Mouse (Mus musculus) neural tube, embryonic 14.5 days (tissue): ENCODE data around the gene Eif3d. TPM values are rescaled to one million over a fixed set of nuclear protein-coding genes. Genes with fewer than 3 reads are reported as not detected.

Experiments
- ATAC-seq: fragments of 200-750 bp; cut with Nextera tagmentation; 2 replicates; pipeline ENCODE4 v1.8.0; 2017; ENCODE audit warnings: low read depth, mild to moderate bottlenecking, moderate TSS enrichment, moderate library complexity
- H3K27ac ChIP-seq: fragments of 300-500 bp; sonication (generic); 2 replicates; pipeline ENCODE4 v1.5.1; 2014; ENCODE audit warnings: low read depth, mild to moderate bottlenecking, control low read depth, low read length, moderate library complexity, mixed read lengths
- H3K27me3 ChIP-seq: fragments of 300-500 bp; sonication (generic); 2 replicates; pipeline ENCODE4 v1.6.1; 2014; ENCODE audit warnings: low read length; ENCODE audit not compliant: control insufficient read depth, insufficient read depth
- H3K36me3 ChIP-seq: fragments of 300-500 bp; sonication (generic); 2 replicates; pipeline ENCODE4 v1.6.1; 2014; ENCODE audit warnings: low read length, mixed read lengths; ENCODE audit not compliant: control insufficient read depth, insufficient read depth
- H3K4me1 ChIP-seq: fragments of 300-500 bp; sonication (generic); 2 replicates; pipeline ENCODE4 v1.6.1; 2014; ENCODE audit warnings: low read length; ENCODE audit not compliant: control insufficient read depth, insufficient read depth
- H3K4me2 ChIP-seq: fragments of 300-500 bp; sonication (generic); 2 replicates; pipeline ENCODE4 v1.6.1; 2014; ENCODE audit warnings: mild to moderate bottlenecking, low read depth, low read length, control low read depth
- H3K4me3 ChIP-seq: fragments of 300-500 bp; sonication (generic); 2 replicates; pipeline ENCODE4 v1.5.1; 2014; ENCODE audit warnings: low read depth, low read length, control low read depth, mixed read lengths
- H3K9ac ChIP-seq: fragments of 300-500 bp; sonication (generic); replicated peaks from 2 replicates; pipeline ENCODE4 v1.6.1; 2014; ENCODE audit warnings: low read depth, mild to moderate bottlenecking, control low read depth, low read length, mixed read lengths
- H3K9me3 ChIP-seq: fragments of 300-500 bp; sonication (generic); 2 replicates; pipeline ENCODE4 v1.6.1; 2016; ENCODE audit warnings: low read length; ENCODE audit not compliant: control insufficient read depth
- WGBS: fragments of 180-500 bp; shearing (Covaris S2); extraction: QIAGEN DNeasy Blood & Tissue Kit; methylation state at CpG from one replicate; pipeline ENCODE4 v1.1.7; 2014; 5-methylcytosine and 5-hydroxymethylcytosine counted together
- polyA plus RNA-seq: library from polyadenylated mRNA; unstranded; fragments of >200 nt; fragmentation: Nextera tagmentation; extraction: Ambion mirVana; gene quantifications from 2 replicates; pipeline ENCODE4 v1.2.1, GENCODE M21; 2014

Eif3d gene
- polyA plus RNA-seq, 1 experiment from 2014 or later, result 177 TPM

DNA sequence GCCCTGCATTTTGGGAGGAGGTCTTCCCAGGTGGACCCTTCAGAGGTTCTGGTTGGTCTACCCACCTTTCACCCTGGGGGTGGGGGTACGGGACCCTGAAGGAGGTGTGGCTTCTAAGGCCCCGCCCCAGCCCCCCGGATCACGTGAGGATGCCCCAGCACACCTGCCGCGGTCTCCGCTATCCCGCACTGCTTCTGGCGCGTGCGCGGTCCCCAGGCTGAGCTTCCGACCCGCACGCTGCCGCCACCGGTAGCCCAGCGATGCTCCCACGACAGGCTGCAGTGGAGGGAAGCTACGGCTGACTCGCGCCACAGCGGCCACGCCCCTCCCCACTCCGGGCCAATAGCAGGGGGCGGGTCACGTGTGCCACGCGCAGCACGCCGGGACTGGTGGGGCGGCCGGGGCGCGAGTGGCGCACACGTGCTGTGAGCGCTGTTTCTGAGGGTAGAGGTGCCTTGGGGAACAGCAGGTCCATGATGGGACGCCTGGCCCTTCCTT, 14.2 kb downstream of the Eif3d start, which contains the start of gene Foxred2:
Foxred2 (minus strand) TSS at position 319 of the 498 bp plus-strand sequence.
- H3K4me3 ChIP-seq, result peak within 1 kb of the TSS; percentile 42
- H3K27me3 ChIP-seq, result no peaks in the 10 kb centered on the region
- H3K9ac ChIP-seq, result peak within 1 kb of the TSS; percentile 37
- H3K27ac ChIP-seq, result no peak within 1 kb of the TSS
- peak; percentile 92 for ATAC-seq
- H3K9me3 ChIP-seq, result no peaks in the 10 kb centered on the region
- peaks cover 28% of the 10 kb centered on the region for H3K36me3 ChIP-seq
- WGBS, result under 1% methylated on average over 39 of the region's 39 CpGs
- peak within 1 kb of the TSS; percentile 73 for H3K4me2 ChIP-seq
- H3K4me1 ChIP-seq, result peaks cover 14% of the 10 kb centered on the region

DNA sequence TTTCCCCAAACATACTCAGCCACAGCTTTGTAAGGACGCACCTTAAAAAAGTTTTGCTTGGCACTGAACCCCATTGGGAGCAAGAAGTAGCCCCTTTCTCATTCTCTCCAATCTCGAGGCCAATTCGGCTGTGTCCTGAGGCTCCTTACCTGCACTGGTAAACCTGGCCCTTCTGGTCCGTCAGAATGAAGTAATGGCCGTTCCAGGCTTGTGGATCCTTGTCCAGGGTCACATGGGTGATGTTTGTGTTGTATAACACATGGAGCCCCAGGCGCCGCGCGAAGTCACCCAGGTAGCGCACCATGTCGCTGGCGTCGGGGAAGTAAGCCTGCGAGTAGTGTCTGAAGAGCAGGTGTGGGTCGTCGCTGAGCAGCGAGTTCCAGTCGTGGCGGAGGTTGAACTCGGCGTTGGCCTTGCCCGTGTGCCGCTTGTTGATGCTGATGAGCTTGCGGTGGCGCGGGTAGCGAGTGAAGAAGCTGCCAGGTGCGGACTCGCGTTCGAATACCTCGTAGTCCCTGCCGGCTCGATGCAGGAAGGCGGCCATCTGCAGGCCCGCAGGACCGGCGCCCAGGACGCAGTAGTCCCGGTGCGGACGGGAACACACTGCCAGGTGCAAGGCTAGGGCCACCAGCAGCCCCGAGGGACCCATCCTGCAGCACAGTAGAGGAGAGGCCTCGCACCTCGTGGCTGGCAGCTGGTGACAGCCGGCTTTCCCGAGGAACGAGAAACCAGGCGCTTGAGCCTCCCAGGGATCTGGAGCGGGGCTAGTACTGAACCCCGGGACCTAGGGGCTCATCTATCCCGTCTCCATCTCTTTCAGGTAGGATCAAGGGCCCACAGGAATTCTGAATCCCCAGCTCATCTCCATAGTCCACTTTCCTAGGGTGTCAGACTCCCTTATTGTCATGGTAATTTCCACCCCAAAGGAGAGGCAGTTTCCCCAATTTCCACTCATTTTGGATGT, 14.9 kb downstream of the Eif3d start:
- WGBS, result 7% methylated on average over 52 of the region's 52 CpGs
- peak overlapping the region; percentile 37 for H3K9ac ChIP-seq
- H3K4me2 ChIP-seq, result peak overlapping the region; percentile 73
- H3K9me3 ChIP-seq, result no peaks in the 10 kb centered on the region
- peaks cover 21% of the 10 kb centered on the region for H3K36me3 ChIP-seq
- no peaks in the 10 kb centered on the region for H3K27me3 ChIP-seq
- peak overlapping the region; percentile 42 for H3K4me3 ChIP-seq
- no peak overlapping the region for H3K27ac ChIP-seq
- ATAC-seq, result peak; percentile 57
- peaks cover 14% of the 10 kb centered on the region for H3K4me1 ChIP-seq

DNA sequence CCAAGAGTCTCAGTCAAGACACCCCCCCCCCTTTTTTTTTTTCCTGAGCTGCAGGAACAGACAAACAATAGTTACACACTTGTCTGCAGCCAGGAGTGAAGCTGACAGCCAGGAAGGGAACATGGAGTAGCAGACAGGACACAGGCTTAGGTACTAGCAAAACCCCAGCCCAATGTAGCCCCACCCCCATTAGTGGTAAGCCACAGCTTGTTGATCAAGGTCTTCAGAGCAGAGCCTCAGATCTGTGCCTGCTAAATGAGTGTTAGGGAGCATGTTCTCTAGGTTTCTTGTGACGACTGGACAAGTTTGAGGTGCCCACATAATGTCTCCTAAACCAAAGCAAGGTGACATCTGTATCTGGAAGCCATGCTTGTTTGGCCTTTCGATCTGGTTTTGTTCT, 16.3 kb downstream of the Eif3d start:
- ATAC-seq, result no peak
- Histone ChIP-seq H3K9me3 (no peaks in the 10 kb centered on the region), H3K9ac (no peak overlapping the region), H3K4me1 (peaks cover 14% of the 10 kb centered on the region), H3K36me3 (peaks cover 11% of the 10 kb centered on the region), H3K4me3 (no peak overlapping the region), H3K27me3 (no peaks in the 10 kb centered on the region), H3K27ac (no peak overlapping the region), H3K4me2 (peak overlapping the region; percentile 12; the same call in 1 of the 2 replicates)
- WGBS, result 93% methylated on average over 2 of the region's 2 CpGs

DNA sequence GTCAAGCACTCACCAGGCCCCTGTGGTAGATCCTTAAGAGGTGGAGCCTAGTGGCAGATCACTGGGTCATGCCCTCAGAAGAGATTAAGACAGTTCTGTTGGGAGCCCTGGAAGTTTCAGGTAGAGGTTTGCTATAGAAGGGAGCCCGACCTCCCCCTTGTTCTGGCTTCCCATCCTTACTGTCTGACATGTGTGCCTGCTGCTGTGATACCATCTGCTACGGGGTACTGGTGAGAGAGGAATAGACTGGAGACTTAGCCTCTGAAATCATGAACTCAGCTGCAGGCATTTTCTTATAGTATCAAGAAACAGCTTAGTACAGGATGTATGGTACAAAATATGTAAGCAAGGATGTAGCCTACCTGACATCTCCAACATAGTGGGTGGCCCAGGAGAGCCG, 17.7 kb downstream of the Eif3d start:
- WGBS, result 94% methylated on average over 3 of the region's 3 CpGs
- H3K9me3 ChIP-seq, result no peaks in the 10 kb centered on the region
- H3K4me2 ChIP-seq, result no peak overlapping the region
- no peak for ATAC-seq
- 0 out of 2 replicates have a peak, but pooled peaks cover 4% of the 10 kb centered on the region for H3K36me3 ChIP-seq
- no peak overlapping the region for H3K27ac ChIP-seq
- peaks cover 14% of the 10 kb centered on the region for H3K4me1 ChIP-seq
- H3K4me3 ChIP-seq, result no peak overlapping the region
- no peak overlapping the region for H3K9ac ChIP-seq
- H3K27me3 ChIP-seq, result no peaks in the 10 kb centered on the region

DNA sequence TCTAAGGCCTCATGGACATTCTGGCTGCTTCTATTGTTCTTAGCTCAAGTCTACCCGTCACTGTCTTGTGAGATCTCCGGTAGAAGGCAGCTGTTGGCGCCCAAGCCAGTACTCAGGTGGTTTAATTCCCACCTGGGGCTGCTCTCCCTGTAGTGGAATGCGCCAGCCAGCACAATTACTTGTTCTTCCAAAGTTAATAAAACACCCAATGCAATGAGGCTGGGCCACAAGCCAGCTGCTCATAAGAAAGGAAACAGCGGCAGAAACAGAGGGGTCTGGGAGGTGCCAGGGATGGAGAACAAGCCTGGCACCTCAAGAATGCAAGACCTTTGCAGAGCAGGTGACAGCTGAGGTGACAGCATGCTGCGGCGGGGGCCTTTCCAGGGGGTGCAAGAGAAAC, 21.6 kb downstream of the Eif3d start:
- H3K36me3 ChIP-seq, result peaks cover 16% of the 10 kb centered on the region; the same call in 1 of the 2 replicates
- ATAC-seq, result no peak

DNA sequence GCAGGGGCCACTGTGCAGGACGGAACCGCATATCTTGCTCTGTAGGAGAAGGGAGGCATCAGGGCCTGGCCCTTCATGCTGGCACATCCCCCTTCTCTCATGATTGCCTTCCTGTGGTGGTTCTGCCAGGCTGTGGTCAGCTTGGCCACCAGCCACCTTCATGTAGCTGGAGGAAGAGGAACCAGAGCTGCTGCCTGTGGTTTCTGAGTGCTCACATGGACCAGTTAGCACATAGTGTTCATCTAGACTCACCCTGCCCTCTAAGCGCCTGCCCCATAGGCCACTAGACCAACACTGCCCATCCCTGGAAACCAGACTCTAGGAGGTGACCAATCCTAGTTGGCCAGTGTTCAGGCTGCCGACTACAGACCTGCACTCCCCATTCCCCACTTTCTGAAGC, 24.9 kb downstream of the Eif3d start:
- no peak overlapping the region for H3K4me3 ChIP-seq
- no peaks in the 10 kb centered on the region for H3K4me1 ChIP-seq
- 85% methylated on average over 4 of the region's 4 CpGs for WGBS
- ATAC-seq, result no peak
- no peak overlapping the region for H3K4me2 ChIP-seq
- H3K27me3 ChIP-seq, result no peaks in the 10 kb centered on the region
- H3K9ac ChIP-seq, result no peak overlapping the region
- no peak overlapping the region for H3K27ac ChIP-seq
- no peaks in the 10 kb centered on the region for H3K9me3 ChIP-seq
- peaks cover 35% of the 10 kb centered on the region; the same call in 1 of the 2 replicates for H3K36me3 ChIP-seq

More for the DNA sequence above, 21.6 kb downstream of the Eif3d start:
- no peaks in the 10 kb centered on the region for H3K9me3 ChIP-seq
- H3K4me3 ChIP-seq, result no peak overlapping the region
- H3K27ac ChIP-seq, result no peak overlapping the region
- 86% methylated on average over 7 of the region's 7 CpGs for WGBS
- no peaks in the 10 kb centered on the region for H3K27me3 ChIP-seq
- H3K4me1 ChIP-seq, result no peaks in the 10 kb centered on the region
- H3K9ac ChIP-seq, result no peak overlapping the region
- H3K4me2 ChIP-seq, result no peak overlapping the region

DNA sequence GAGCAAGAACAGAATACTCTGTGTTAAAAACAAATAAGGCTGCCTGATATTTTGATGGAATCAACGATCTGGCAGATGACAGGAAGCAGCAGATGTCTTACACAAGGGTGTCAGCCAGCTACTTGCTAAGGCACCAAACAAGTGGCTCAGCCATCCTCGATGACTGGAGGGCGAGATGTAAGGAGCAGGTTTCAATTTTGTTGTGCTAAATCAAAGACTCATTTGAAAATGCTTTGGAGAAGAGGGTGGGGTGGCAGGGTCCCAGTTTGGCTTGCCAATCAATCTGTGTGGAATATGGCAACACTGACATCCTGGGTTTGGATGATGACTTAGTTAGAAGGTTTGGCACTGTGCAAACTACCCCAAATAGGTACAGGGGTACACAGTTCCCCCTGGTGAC, 29.1 kb downstream of the Eif3d start:
- 93% methylated on average over 3 of the region's 3 CpGs for WGBS

DNA sequence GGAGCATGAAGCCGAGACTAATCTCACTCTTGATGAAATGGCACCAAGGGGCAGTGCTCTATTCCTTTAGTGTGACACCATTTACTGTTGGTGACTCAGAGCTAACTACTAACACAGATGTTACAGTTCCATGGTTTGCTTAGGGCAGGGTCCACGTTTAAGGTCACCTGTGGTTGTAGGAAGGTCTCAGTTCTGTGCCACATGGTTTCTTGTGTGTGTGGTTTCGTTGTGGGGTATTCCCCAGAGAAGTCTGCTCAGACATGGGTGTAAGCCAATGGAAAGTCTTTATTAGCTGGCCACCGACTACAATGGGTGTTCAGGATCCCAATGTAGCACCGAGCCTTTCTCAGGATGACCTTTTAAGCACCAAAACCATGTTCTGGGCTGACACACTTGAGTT, 32.1 kb downstream of the Eif3d start:
- Histone ChIP-seq H3K9ac (no peak overlapping the region), H3K4me1 (no peaks in the 10 kb centered on the region; the same call in 1 of the 2 replicates), H3K9me3 (no peaks in the 10 kb centered on the region), H3K4me2 (no peak overlapping the region), H3K27me3 (no peaks in the 10 kb centered on the region), H3K4me3 (no peak overlapping the region), H3K36me3 (peaks cover 15% of the 10 kb centered on the region; the same call in 1 of the 2 replicates), H3K27ac (no peak overlapping the region)
- 81% methylated on average over 5 of the region's 5 CpGs for WGBS
- ATAC-seq, result no peak

More for the DNA sequence above, 29.1 kb downstream of the Eif3d start:
- H3K27ac ChIP-seq, result no peak overlapping the region
- H3K4me2 ChIP-seq, result no peak overlapping the region
- H3K4me3 ChIP-seq, result no peak overlapping the region
- no peaks in the 10 kb centered on the region for H3K27me3 ChIP-seq
- H3K9me3 ChIP-seq, result no peaks in the 10 kb centered on the region
- no peaks in the 10 kb centered on the region for H3K4me1 ChIP-seq
- ATAC-seq, result no peak
- peaks cover 30% of the 10 kb centered on the region; the same call in 1 of the 2 replicates for H3K36me3 ChIP-seq
- no peak overlapping the region for H3K9ac ChIP-seq
